Mouse (Mus musculus) myocyte (in vitro differentiated cells): ENCODE results near the gene Kcnk2.

ENCODE experiments used
- MAX ChIP-seq: IDR thresholded peaks from one replicate; pipeline ENCODE4 v1.6.1; 2011; ENCODE audit warnings: low read depth, mild to moderate bottlenecking, control low read depth
- MYOG ChIP-seq, 3 experiments: IDR thresholded peaks; one replicate each; pipeline ENCODE4 v1.6.1; 2011; ENCODE audit warnings: control low read depth in 2 of 3, low read depth in 2 of 3, mild to moderate bottlenecking in 2 of 3; ENCODE audit not compliant: insufficient read length in 2 of 3, control insufficient read depth in 1 of 3, insufficient read depth in 1 of 3

DNA sequence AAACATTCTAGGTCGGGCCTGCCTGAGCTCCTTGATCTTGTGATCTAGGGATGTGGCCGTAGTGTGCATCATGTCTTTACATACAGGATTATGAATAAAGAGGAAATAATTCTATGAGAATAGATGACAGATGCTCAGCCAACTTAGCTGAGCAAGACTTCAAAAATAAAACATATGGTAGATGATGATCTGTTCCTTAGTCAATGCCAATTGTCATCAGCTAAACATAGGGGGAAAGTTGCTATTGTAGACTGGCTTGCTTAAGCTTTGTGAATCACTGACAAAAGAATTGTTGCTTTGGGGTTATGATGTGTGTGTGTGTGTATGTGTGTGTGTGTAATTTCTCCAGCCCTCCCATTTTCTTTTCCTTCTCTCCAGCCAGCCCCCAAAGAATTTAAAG, 129.8 kb downstream of the Kcnk2 start:
- TF ChIP-seq MAX (no peak), MYOG (IDR thresholded peaks at IDR 0.05; ENCODE audit: control insufficient read depth in 1 of 3, insufficient read depth in 1 of 3, insufficient read length in 2 of 3, low read depth in 2 of 3) (no peak)
